Mouse (Mus musculus) G1E (cell line): ENCODE measurements around the gene Prkca.

Experiments used
- CTCF ChIP-seq: IDR thresholded peaks from 2 replicates; pipeline ENCODE4 v1.5.1; 2012; ENCODE audit warnings: low read depth, low read length, inconsistent platforms, mixed read lengths
- GATA2 ChIP-seq: IDR thresholded peaks from 2 replicates; pipeline ENCODE4 v1.6.1; 2012; ENCODE audit warnings: low read depth, low read length, inconsistent platforms, borderline replicate concordance
- TAL1 ChIP-seq: conservative IDR thresholded peaks from 2 replicates; pipeline ENCODE4 v1.6.1; 2012; ENCODE audit warnings: low read depth, low read length, inconsistent platforms, mixed read lengths

DNA sequence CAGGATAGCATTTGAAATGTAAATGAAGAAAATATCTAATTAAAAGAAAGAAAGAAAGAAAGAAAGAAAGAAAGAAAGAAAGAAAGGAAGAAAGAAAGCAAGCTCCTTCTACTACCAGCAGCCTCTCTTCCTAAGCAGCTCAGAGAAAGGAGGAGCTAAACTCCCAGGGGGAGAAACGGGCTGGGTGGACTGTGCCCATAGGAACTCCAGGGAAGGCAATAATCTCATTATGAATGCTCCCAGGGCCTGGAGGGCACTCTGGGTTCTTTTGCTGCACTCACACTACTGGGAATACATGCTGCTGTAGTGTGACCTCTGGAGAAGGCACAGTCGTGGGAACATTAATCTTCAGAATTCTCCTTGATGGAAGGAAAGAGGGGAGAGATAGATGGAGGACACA, 107.5 kb downstream of the Prkca start:
- TF ChIP-seq CTCF (no peak), GATA2 (no peak), TAL1 (no peak)
